Mouse (Mus musculus) c-Kit-positive CD71-positive TER-119-positive erythroid progenitor cells, embryonic 14.5 days (primary cell): ENCODE measurements at regions not wholly inside any gene's neighbourhood (a gene's known extent, or its start where the extent isn't known, plus 50 kb on each side); places are given as distances from the start of the nearest gene placed in this dataset.

Experiments used
- DNase-seq: peaks from one replicate; pipeline ENCODE4 v3.0.0-alpha.2; 2013; ENCODE audit warnings: low spot score

DNA sequence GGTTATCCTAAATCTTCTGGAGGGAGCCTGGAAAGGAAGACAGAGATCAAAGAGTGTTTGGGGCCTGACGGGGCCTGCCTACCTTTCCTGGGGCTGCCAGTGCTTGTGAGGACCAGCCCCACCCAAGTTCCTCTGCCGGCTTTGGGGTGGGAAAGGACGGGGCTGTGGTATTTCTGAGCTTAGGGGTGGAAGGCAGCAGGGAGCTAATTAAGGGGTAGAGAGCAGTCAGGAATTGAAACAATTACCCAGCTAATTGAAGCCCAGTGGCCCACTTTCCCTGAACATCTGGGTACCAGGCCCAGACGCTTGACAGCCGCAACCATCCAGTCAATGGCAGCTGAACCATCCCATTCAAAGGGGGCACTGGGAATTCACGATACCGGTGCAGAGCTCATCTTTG lies 101.2 kb upstream of the Mycn start:
- DNase-seq, result no peak

GRCm38 (mm10) chr12:13035108-13035741 lies 93.5 kb upstream of the Mycn start:
- no peak for DNase-seq

- no peak for DNase-seq
Observed at GRCm38 (mm10) chr12:13030333-13030732, 88.6 kb upstream of the Mycn start.

DNA sequence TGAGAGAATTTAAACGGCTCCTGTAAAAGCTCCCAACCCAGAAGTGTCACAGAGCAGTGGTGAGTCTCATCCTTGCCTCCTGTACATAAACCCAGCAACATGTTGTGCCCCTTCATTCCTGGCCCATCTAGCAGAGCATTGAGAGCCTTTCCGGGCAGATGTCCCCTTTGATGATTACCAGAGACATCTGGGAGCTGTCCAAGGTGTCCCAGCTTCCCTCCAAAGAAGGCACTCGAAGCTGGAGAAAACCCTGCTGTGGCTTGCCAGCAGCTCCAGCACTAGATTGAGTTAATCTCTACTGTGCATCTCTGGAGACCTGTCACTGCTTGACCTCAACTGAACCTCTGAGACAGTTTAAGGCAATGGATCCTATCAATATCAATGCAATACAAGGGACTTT lies 86.4 kb upstream of the Mycn start:
- no peak for DNase-seq

DNA sequence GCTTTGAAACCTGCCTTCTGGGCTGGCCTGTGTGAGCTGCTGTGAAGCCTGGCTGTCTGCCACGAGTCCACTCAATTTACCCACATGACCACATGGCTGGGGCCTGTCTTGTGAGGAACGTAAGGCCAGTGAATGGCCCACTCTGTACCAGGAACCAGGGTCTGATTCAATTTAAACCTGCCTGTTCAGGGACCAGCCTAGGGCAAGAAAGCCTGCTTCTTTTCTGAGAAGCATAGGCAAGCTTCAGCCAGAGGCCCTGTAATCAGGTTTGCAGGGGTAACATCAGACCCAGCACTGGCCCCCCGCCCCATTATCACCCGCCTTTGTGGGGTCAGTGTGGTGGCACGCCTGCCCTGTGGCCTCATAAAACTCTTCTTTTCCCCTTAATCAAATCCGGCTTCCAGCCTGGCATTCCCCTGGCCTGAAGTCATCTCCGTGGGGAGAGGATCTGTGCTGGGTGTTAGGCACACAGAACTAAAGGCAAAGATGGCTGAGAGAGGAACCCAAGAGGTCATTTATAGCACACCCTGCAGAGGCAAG lies 84.4 kb upstream of the Mycn start:
- DNase-seq, result no peak

DNA sequence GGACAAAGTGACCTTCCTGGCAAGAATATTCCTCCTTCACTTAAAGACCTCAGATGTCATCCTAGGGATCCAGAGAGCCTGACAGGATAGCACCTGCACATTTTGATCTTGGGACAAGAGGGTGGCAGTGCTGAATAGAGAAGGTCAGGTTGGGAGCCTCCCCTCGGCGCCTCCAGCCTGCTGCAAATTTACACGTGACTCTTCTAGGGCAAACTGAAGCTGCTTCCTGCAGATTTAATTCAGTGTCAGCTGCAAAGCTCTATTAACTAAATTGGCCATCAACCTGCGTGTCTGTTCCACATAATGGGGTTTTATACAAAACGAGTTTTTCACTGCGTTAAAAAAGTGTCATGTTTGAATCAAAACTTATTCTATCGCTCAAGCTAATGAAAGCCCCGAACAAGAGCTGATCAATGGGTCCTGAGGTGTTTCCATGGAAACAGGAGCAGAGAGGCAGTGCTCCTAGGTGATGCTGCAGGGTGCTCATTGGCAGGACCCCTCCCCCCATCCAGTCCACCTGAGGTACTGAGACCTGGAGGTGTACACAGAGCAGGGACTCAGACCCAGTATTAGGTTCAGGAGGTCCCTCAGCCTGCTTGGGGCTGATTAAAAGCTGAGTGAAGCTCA lies 82.6 kb upstream of the Mycn start:
- DNase-seq, result no peak

DNA sequence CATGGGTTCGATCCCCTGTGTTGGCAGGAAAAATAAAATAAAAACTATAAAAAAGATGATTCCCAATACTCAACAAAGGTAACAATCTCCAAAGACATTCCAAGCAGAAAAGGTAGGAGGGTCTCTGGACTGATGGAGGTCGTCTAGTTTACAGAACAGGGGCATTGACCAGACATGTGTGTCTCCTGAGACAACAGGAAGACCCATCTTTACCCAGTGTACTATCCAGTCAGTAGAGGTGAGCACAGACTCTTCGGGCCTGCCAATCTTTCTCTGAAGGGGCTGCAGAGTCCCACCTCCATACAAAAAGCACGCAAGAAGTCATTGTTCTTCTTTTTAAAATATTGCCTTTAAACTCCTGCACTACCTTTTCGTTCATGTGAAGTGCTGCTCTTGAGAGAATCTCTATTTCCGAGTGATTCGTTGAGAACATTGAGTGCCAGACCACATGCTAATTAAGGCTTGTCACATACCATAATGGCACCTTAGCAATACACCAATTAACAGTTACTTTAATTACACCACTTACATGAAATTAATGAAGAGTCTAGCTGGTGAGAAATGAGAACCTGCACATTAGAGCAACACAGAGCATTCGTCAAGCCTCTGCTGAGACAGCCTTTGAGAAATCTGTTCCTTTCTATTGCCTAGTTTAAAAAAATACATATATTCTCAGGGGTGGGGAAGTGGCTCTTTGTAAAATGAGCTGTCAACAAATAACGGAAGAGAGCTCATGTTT lies 69.5 kb upstream of the Mycn start:
- DNase-seq, result no peak

DNA sequence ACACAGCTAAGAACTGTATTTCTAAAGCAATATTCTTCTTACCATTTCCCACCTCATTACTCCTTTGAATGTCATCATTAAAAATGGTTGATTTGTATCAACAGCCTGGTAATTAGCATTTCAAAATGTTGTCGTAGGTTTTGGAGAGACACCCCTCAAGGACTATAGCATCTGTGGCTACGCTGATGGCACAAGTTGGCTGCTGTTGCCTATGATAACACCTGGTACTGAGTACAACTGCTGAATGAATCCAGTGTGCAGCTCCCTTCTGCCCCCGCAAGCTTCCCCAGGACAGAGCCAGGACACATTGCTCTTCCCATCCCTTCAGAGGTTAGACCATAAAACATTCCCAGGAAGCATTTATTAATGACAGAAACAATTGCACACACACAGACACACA lies 68.7 kb upstream of the Mycn start:
- no peak for DNase-seq

GRCm38 (mm10) chr12:13009470-13009869 lies 67.8 kb upstream of the Mycn start:
- DNase-seq, result peak; percentile 4

DNA sequence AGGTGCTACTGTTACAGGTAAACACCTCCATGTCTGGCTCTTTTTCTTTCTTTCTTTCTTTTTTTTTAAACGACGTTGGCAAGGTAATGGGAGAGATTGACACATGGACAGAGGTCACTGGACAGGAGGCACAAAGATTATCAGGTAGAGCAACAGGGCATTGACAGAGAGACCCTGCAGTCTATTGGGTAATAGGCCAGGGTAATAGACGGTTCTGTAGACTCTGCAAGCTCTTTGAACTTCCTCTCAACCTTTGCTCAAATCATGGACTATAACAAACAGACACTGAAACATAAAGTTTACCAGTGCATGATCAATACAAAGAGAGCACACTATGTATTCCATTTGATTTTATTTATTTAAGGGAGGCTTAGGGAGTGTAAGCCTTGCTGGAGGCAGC lies 61.0 kb upstream of the Mycn start:
- no peak for DNase-seq

DNA sequence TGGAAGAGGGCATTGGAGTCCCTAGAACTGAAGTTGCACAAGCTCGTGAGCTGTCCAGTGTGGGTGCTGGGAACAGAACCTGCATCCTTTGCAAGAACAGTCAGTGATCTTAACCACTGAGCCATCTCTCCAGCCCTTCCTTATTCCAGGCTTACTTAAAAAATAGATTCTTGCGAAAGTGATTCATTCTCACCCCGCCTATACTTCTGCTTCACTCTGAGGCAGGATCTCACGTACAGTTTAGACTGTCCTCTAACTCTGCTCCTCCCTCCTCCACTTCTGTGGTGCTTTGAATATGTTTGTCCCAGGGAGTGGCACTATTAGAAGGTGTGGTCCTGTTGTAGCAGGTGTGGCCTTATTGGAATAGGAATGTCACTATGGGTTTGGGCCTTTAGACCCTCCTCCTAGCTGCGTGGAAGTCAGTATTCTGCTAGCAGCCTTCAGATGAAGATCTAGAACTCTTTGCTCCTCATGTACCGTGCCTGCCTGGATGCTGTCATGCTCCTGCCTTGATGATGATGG lies 60.4 kb upstream of the Mycn start:
- no peak for DNase-seq

DNA sequence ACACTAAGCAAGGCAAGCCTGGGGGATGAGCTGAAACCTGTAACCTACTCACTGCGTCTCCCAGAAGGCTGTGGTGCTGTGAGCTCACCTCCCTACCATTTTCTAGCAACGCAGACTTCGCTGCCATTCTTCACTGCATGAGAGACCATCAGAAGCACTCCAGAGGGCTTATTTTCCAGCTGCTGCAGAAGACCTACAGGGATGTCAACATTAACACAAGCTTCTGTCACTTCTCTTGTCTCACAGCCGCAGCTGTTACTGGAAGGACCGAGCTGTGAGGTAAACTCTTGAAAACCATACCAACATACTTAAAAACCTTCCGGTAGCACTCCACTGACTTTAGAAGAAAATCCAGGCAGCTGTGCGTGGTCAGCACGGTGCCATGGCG lies 54.3 kb upstream of the Mycn start:
- no peak for DNase-seq

GRCm38 (mm10) chr12:12995061-12995973 lies 53.6 kb upstream of the Mycn start:
- no peak for DNase-seq

DNA sequence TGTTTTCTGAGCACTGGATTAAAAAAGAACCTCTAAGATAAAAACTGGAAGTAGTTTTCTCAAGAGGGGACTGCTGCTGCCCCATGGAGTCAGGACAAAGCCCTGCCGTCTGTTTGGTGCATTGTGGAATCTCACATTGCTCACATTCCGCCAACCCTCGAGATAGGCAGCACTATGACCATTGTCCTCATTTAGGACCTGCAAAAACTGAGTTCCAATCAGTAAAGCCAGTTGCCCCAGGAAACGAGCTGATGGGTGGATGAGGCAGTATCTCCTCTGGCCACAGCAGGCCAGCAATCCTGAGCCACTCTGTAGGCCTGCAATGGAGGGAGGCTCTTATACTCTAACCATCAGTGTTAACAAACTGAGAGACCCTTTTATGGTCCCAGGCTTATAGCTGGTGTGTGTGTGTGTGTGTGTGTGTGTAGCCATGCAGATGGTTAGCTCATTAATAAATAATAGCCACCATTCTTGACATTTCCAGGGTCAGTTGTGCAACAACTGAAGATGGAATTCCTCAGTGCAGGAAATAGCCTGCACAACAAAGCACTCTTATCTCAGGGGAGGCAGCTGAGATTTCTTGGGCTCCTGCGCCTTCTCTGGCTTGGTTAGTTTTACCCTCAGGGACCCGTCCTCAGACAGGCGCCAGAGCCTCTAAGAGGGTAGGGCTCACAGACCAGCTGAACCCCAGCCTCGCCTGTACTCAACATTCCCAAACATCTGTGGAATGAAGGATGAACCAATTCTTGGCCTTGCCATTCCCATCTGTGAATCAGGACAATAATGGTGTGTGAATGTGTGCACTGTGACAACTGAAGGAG lies 52.4 kb upstream of the Mycn start:
- DNase-seq, result no peak
